Mouse (Mus musculus): Measurements from ENCODE around the gene Zfp94.

The Zfp94 gene

DNA sequence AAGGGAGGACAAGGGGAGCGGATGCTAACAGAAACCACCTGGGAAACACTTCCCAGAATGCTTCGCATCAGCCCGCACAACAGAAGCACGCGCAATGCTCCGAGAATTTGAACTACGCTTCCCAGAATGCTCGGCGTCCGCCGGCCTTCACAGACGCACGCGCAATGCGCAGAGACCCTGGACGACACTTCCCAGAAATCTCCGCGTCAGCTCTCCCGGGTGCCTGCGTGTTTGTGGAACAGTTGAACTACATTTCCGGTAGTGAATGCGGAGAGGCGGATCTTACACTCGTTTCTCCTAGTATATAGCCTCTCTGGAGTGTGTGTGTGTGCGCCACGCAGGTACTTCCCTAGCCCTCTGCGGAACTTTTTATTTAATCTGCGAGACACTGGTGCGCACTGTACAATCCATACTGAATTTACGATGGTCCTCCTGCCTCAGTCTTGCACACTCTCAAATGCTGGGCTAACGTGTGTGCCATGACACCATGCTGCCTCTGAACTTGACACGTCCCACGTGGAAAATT lies at the start of gene Zfp94:
TSS of gene Zfp94 (minus strand) at position 100 of the 526 bp plus-strand sequence.
- DNase-seq, result peak; percentile 94

DNA sequence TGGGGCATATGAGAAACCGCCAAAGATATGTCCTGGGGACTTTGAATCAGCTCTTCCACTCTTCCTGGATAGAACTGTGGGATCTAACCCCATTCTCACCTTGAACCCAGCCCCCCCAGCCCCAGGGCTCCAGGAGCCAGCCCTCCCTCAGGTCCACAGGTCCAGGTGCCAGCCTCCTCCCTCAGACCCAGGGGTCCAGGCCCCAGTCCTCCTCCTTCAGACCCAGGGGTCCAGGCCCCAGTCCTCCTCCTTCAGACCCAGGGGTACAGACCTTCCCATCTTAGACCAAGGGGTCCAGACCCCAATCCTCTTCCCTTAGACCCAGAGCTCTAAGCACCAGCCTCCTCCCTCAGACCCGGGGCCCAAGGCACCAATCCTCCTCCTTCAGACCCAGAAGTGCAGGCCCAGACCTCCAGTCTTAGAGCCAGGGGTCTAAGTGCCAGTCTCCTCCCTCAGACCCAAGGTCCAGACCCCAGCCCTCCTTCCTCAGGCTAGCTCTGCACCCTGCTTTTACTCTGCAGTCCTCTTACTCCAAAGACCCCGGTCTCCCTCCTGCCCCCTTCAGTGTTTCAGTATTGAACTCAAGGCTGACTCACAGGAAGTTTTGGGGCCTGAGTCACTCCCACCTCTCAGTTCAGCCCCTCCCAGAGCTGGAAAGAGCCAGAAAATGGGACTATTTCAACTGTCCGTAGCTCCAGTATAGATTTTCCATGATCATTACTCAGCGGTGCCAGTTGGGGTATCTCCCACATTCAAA lies 49.0 kb upstream of the Zfp94 start:
- no peak for DNase-seq

DNA sequence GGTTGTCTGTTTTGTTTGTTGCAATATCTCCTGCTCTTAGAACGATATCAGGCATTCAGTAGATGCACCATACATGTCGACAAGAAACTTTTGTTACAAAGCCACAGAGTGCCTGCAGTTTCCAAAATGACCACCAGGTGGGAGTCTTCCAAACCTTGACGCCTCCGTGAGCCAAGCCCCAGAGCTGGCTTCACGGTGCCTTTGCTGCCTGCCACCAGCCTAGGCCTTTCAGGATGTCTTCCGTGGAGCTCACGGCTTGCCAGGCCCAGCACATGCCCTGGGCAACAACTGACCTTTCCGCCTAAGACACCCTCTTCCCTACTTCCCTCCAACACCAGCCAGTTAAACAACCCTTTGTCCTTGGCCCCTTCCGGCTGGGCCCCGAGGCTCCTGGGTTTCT lies 48.4 kb upstream of the Zfp94 start:
- peak; percentile 93 for DNase-seq

DNA sequence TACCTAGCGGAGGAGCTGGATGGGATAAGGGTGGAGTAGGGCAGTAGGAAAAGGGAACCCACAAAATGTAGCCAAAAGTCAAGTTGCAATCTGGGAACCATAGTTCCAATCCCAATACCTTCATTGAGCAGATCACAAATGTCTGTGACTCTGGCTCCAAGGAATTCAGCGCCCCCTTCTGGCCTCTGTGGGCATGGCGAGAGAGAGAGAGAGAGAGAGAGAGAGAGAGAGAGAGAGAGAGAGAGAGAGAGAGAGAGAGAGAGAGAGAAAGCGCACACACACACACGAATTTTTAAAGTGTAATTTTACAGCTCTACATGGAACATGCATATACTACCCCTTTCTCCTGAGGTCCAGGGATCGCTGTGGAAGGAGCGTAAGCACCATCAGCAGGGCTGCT lies 46.8 kb upstream of the Zfp94 start:
- DNase-seq, result peak; percentile 74

- no peak for DNase-seq
Measured at GRCm38 (mm10) chr7:24361001-24361400, 44.5 kb upstream of the Zfp94 start.

GRCm38 (mm10) chr7:24359269-24359668 lies 42.8 kb upstream of the Zfp94 start:
- no peak for DNase-seq

- no peak for DNase-seq
Measured at GRCm38 (mm10) chr7:24357899-24358298, 41.4 kb upstream of the Zfp94 start.

DNA sequence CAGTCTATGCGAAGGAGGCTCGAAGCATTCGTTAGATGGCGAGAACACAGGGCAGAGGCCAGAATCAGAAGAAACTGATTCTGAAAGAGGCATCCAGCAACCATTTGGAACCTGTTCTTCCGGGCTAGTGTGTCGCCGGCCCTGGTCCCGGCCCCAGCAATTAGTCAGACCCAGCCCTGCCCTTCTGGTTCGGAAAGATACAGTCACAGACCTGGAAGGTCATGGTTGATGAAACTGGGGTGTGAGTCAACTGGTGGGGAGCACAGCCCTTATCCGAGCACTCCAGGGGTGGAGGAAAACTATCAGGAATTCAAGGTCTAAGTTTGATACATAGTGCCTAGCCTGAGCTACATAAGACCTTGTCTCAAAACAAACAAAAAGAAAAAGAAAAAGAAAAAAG lies 39.6 kb upstream of the Zfp94 start:
- DNase-seq, result no peak

DNA sequence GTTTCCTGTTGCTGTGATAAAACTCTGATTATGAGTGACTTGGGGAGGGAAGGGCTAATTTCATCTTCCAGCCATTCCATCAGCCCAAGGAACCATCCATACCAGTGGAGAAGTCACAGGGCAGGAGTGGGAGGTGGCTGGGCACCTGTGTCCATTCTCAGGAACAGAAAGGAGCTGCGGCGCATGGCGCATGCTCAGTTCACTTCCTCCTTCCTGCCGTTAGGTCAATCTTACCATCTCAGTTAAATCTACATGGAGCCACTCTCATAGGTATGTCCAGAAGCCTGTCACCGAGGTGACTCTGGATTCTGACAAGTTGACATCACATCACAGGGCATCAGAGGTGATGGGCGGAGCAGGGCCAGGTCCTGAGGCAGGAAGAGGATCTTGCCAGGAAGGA lies 39.2 kb upstream of the Zfp94 start:
- DNase-seq, result no peak

DNA sequence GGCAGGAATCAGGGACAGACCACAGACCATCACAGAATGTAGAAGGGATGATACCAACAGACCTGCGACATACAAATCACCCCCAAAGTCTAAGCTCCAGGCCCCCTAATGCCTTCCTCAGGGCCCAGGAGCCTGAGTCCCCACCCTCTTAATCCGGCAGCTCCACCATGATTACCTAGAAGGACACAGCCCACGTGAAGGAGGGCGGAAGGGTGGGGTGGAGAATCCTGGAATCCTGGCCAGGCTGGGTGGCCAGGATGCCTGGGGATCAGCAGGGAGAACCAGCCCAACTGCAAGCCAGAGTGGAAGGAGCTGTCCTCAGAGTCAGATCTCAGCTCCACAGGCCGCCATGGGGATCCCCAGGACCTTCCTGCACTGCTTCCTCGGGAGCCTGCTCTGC lies 32.4 kb upstream of the Zfp94 start, which contains the start of gene Lypd5:
TSS of gene Lypd5 (plus strand) at position 301 of the 400 bp plus-strand sequence.
- DNase-seq, result no peak

DNA sequence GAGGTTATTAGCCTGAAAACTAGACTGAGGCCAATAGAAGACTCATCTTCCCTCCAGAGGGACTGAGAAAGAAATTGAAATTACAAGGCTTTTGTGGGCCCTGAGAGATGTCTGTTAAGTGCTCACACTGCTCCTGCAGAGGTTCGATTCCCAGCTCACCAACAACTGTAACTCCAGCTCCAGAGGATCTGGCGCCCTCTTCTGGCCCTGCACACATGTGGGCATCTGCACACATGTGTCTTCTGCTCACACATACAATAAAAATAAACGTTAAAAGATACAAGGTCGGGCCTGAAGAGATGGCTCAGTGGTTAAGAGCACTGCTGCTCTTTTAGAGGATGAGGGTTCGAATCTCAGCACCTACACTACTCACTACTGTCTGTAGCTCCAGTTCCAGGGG lies 30.0 kb upstream of the Zfp94 start:
- DNase-seq, result no peak

GRCm38 (mm10) chr7:24343701-24344272 lies 27.3 kb upstream of the Zfp94 start:
- DNase-seq, result no peak

GRCm38 (mm10) chr7:24338241-24338640 lies 21.8 kb upstream of the Zfp94 start:
- no peak for DNase-seq

DNA sequence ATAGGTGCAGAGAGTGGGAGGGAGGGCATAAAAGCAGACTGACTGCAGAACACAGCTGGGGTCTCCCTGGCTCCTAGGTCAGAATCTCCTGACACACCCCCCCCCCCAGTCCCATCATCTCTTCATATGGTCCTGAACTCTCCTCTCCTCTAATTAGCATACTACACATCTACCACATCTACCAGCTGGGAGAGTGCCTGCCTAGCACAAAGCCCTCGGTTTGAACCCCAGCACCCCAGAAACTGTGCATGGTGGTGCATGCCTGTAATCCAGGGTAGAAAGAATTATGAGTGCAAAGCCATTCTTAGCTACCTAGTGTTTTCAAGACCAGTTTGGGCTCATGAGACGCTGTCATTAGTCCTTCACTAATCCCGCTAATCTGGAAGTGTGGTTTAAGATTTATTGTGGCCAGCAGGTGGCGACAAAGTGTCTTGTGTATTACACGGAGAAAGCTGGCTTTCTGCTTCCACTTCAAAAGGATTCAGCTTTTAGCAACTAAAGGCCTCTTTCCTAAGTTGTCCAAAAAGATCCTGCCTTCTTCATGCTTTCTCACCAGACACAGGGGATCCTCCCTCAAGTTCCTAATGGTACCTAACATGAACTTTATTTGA lies 19.3 kb upstream of the Zfp94 start:
- DNase-seq, result peak; percentile 70

- DNase-seq, result no peak
Measured at GRCm38 (mm10) chr7:24333304-24333986, 17.0 kb upstream of the Zfp94 start, which contains the start of gene Tescl. Gene Tescl, minus strand, starts transcription at chr7:24333936.

- DNase-seq, result no peak
Measured at GRCm38 (mm10) chr7:24327281-24327975, 11.0 kb upstream of the Zfp94 start.

- no peak for DNase-seq
Measured at GRCm38 (mm10) chr7:24326273-24327135, 10.0 kb upstream of the Zfp94 start.

DNA sequence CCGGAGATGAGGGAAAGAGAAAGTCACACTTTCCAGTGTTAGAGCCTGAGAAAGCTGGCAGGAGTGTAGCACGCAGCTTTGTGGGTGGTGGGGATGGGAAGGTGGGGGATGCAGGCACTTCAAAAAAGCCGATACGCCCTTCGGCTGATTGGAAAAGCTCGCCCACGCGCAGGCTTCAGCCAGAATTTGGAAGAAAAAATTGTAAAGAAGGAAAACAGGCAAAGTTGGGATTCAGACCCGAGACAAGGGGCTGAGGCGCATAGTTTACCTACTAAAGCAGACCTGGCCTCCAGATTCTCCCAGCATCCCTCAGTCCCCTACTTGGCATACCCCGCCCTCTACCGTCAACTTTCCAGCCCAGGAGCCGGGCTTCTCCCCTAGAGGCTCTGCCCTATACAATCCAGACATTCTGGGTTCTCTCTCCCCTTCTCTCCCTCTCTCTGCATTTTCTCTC lies 9.2 kb upstream of the Zfp94 start:
- DNase-seq, result no peak

DNA sequence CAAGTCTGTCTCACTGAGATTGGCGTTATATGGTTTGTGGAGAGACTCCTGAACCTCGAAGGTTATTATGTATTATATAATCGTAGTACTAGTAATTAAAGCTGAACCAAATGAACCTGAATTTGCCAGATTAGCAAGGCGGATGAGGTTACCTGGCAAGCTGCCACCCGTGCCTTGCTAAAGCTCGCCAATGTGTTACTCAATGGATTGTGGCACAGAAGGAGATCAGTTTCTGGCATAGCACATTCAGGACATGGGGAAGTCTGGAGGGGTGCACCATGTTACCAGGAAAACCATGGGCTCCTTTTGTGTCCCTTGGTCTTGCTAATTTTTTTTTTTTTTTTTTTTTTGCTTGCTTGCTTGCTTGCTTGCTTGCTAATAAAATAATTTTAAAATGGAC lies 8.7 kb upstream of the Zfp94 start:
- no peak for DNase-seq

- no peak for DNase-seq
Measured at GRCm38 (mm10) chr7:24322593-24322992, 6.1 kb upstream of the Zfp94 start.

- DNase-seq, result no peak
Measured at GRCm38 (mm10) chr7:24318942-24319341, 2.5 kb upstream of the Zfp94 start.
